22 mouse cellular contexts compared by ENCODE assay signal in the genomic region with DNA sequence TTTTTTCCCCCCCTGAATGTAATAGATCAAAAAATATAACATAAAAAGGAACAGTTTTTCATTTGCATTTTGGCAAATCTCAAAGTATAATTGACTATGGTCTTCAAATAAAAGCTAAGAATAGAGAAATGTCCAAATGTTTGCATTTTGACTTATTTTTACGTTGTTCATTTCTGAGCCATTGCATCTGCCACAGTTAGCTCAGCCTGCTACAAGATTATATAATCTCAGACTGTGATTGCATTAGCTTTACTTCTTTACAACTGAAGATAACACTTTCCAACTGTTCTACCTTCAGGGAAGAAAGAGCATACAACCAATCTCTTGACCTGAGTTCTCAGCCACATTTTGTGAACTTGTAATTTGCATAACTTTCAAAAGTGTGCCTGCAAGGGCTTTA.
DNase-seq lines count a peak whose midpoint lies in the region; ATAC-seq and TF ChIP-seq lines count a peak whose summit lies in the region.
"Had no signal": no experiment of that assay in that cellular context is flagged by ENCODE, and none has a peak within 500 bp of the region (broad histone marks: within the 10 kb centered on the region; RNA-seq: fewer than 3 reads in every experiment).

No protein-coding gene starts in this region.

- no peaks in the 10 kb centered on the region for H3K27me3 ChIP-seq in forebrain, postnatal 0 days (ENCODE audit: insufficient read depth, low read length)
- no peaks in the 10 kb centered on the region for H3K27me3 ChIP-seq in forebrain, embryonic 14.5 days (replicated peaks; ENCODE audit: control insufficient read depth, insufficient read depth, low read length)
- H3K27me3 ChIP-seq: CH12.LX, Patski had no signal

- no peak for ATAC-seq in forebrain, postnatal 0 days
- ATAC-seq in forebrain, embryonic 14.5 days = no peak
- peak; percentile 89 for ATAC-seq in frontal cortex, adult (ENCODE audit: low TSS enrichment)
- ATAC-seq: activated CD4-positive, CD25-positive, alpha-beta regulatory T cell, adult 4 months; CD4-positive, CD25-positive, alpha-beta regulatory T cell, adult 4 months; Patski had no signal

- H3K27ac ChIP-seq in forebrain, postnatal 0 days (ENCODE audit: low read depth, low read length) = no peak overlapping the region
- H3K27ac ChIP-seq in forebrain, embryonic 14.5 days (ENCODE audit: low read depth, low read length) = no peak overlapping the region

- H3K4me2 ChIP-seq in forebrain, postnatal 0 days (ENCODE audit: low read depth) = no peak overlapping the region
- no peak overlapping the region for H3K4me2 ChIP-seq in forebrain, embryonic 14.5 days (ENCODE audit: low read length)

- whole genome bisulfite sequencing in forebrain, postnatal 0 days = 66% methylated on average over 1 of the region's 1 CpGs
- 91% methylated on average over 1 of the region's 1 CpGs for WGBS in forebrain, embryonic 14.5 days

- H3K4me1 ChIP-seq in forebrain, postnatal 0 days (ENCODE audit: insufficient read depth) = no peaks in the 10 kb centered on the region
- H3K4me1 ChIP-seq in forebrain, embryonic 14.5 days (ENCODE audit: control insufficient read depth, insufficient read depth, low read length) = no peaks in the 10 kb centered on the region

- H3K36me3 ChIP-seq in forebrain, postnatal 0 days (ENCODE audit: insufficient read depth) = no peaks in the 10 kb centered on the region
- H3K36me3 ChIP-seq in forebrain, embryonic 14.5 days (ENCODE audit: control insufficient read depth, insufficient read depth, low read length) = no peaks in the 10 kb centered on the region
- H3K36me3 ChIP-seq: G1E had no signal

- DNase-seq in forebrain, postnatal 0 days = peak; percentile 33
- no peak for DNase-seq in forebrain, embryonic 14.5 days (ENCODE audit: low spot score)
- no peak for DNase-seq in frontal cortex, postnatal 14 days (ENCODE audit: low spot score in 2 of 2)
- DNase-seq in brain, adult 2 months (ENCODE audit: low read depth, low spot score) = peak; percentile 26
- no peak for DNase-seq in heart, adult 11 months
- DNase-seq: adrenal gland, adult 2 months; adrenal gland, adult 8-10 months; adrenal gland, postnatal 10 days; adrenal gland, postnatal 14 days; adrenal gland, postnatal 25 days; adrenal gland, postnatal 36 days; B cell, adult 2 months; cerebellum, adult 11 months; cerebellum, adult 11-12 months; cerebellum, adult 18-20 months; cerebellum, adult 2 months had no signal

- H3K9me3 ChIP-seq in forebrain, postnatal 0 days (ENCODE audit: low read length) = no peaks in the 10 kb centered on the region
- no peaks in the 10 kb centered on the region for H3K9me3 ChIP-seq in forebrain, embryonic 14.5 days (replicated peaks; ENCODE audit: control insufficient read depth, low read length)
- H3K9me3 ChIP-seq: G1E had no signal

- no peak for TF ChIP-seq CTCF in forebrain, postnatal 0 days (IDR thresholded peaks at IDR 0.05; ENCODE audit: low read depth)

- no peak overlapping the region for H3K4me3 ChIP-seq in forebrain, postnatal 0 days (ENCODE audit: low read depth, low read length)
- no peak overlapping the region for H3K4me3 ChIP-seq in forebrain, embryonic 14.5 days (ENCODE audit: low read depth, low read length)

- H3K9ac ChIP-seq in forebrain, postnatal 0 days = no peak overlapping the region
- no peak overlapping the region for H3K9ac ChIP-seq in forebrain, embryonic 14.5 days (ENCODE audit: low read length)

Comparison
In these comparisons a context has a peak if more than half of its experiments do, and no peak if none do; other contexts are left out.
1. DNase-seq: peak in forebrain, postnatal 0 days (single experiment) and brain, adult 2 months (single experiment); none in forebrain, embryonic 14.5 days (single experiment), frontal cortex, postnatal 14 days (0 of 2) and heart, adult 11 months (single experiment).